Mouse (Mus musculus): Measurements from ENCODE around the gene Gm11634.
"Not testable (repeated sequence)": the region's sequence is repeated elsewhere in the genome, so short reads cannot be mapped to it uniquely, and the experiment has no call there.

Gm11634 gene

DNA sequence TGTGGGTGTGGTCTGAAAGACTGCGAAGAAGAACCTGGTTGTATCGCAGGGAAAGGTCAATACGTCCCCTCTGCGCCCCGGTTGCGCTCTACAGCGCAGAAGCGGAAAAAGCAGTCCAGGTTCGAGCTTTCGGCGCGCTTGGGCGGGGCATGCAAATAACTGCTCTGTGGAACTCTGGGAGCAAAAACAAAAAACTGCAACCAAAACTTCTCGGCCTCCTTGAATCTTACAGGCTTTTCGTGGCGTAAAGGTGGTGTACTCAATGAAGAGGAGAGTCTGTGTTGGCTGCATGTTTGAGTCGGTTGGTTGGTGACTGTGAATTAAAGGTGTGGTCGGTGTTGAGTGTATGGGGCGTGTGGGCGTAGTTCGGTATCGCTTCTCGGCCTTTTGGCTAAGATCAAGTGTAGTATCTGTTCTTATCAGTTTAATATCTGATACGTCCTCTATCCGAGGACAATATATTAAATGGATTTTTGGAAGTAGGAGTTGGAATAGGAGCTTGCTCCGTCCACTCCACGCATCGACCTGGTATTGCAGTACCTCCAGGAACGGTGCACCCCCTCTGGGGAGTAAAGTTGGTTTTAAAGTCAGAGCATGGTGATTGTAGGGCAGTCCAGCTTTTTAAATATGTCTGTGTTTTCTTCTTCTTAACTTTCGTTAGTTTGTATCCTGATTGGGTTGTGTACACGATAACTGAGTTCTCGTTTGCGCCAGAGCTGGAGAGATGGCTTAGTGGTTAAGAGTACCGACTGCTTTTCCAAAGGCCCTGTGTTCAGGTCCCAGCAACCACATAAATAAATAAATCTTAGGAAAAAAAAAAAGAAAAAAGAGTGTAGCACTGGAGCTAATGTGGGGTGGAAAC lies 28.2 kb upstream of the Gm11634 start, which contains the start of gene Rdm1:
TSS of gene Rdm1 (plus strand) at position 201 of the 862 bp plus-strand sequence.
- ChIA-PET POLR2A (interaction anchor here (0.6 to 9.6 kb wide), 124 partner anchors 8 to 1487 kb away, joined by 3 to 328 read pairs (median 6); partner anchors contain the start of genes Dhx8 (in 4 of the 4), Arl4d (in 3 of the 4), Tmem106a (in 3 of the 4) and Brca1 (in 2 of the 4)), CTCF (interaction anchor here in 3 of 4 experiments (0.5 to 1.6 kb wide), 11 partner anchors 12 to 807 kb away, joined by 3 to 8 read pairs (median 3); partner anchors contain the start of gene Dhx8 (in 1 of the 3))

DNA sequence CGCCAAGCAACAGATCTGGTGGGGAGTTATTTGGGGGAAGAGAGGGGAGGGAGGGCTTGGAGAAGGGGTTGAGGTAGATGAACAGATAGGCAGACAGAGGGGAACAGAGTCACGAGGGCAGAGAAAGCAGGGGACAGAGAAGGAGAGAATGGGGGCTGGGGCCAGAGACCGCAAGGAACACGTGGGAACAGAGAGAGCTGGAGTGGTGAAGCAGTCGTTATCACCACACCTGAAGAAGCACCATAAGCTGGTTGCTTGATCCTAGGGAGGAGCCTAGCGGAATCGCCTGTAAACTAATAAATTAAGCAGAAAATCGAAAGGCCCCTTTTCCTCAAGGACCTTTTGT lies 27.6 kb upstream of the Gm11634 start:
- ChIA-PET CTCF (interaction anchor here in 1 of 4 experiments (1.6 kb wide), 1 partner anchor 13 kb away, joined by 5 read pairs; no protein-coding TSS in a partner anchor), POLR2A (interaction anchor here (0.5 to 9.6 kb wide), 68 partner anchors 8 to 646 kb away, joined by 3 to 328 read pairs (median 14); partner anchors contain the start of genes Dhx8 (in 3 of the 4), Arl4d (in 2 of the 4), Brca1 (in 2 of the 4) and Nbr1 (in 2 of the 4))

- CTCF ChIA-PET, result interaction anchor here in 1 of 4 experiments (0.7 kb wide), 1 partner anchor 689 kb away, joined by 3 read pairs; no protein-coding TSS in a partner anchor
- POLR2A ChIA-PET, result interaction anchor here in 2 of 4 experiments (0.6 to 8.6 kb wide), 7 partner anchors 7 to 1273 kb away, joined by 3 to 145 read pairs (median 4); partner anchors contain the start of gene Rdm1 (in 1 of the 2)
Measured at GRCm38 (mm10) chr11:101620022-101620655, 21.1 kb upstream of the Gm11634 start.

DNA sequence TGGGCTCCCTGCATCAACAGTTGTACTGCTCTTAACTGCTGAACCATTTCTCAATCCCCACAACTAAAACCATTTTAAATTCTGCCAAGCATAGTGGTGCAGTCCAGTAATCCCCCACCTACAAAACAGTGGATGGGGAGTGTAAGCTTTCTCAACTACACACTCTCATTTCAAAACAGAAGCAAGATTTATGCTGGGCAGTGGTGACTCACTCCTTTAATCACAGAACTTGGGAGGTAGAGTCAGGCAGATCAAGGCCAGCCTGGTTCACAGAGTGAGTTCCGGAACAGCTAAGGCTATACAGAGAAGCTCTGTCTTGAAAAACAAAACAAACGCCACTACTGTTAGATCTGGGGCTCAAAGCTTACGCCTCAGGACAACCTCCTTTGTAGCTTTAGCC lies 19.5 kb upstream of the Gm11634 start:
- CTCF ChIA-PET, result interaction anchor here in 2 of 4 experiments (0.9 to 1.1 kb wide), 2 partner anchors 42 to 114 kb away, joined by 3 read pairs; partner anchors contain the start of gene Dhx8 (in 1 of the 2)
- POLR2A ChIA-PET, result interaction anchor here (0.9 to 2.7 kb wide), 29 partner anchors 8 to 114 kb away, joined by 3 to 47 read pairs (median 5); partner anchors contain the start of genes Rdm1 (in 4 of the 4), Dhx8 (in 1 of the 4) and Gm11634 (in 1 of the 4)

GRCm38 (mm10) chr11:101617849-101618248 lies 18.8 kb upstream of the Gm11634 start:
- CTCF ChIA-PET, result interaction anchor here in 3 of 4 experiments (0.6 to 1.1 kb wide), 4 partner anchors 42 to 115 kb away, joined by 3 read pairs; partner anchors contain the start of gene Dhx8 (in 2 of the 3)
- POLR2A ChIA-PET, result interaction anchor here (0.6 to 2.7 kb wide), 29 partner anchors 9 to 176 kb away, joined by 3 to 47 read pairs (median 5); partner anchors contain the start of genes Rdm1 (in 4 of the 4), Dhx8 (in 1 of the 4), Gm11634 (in 1 of the 4) and Rpl27 (in 1 of the 4)

DNA sequence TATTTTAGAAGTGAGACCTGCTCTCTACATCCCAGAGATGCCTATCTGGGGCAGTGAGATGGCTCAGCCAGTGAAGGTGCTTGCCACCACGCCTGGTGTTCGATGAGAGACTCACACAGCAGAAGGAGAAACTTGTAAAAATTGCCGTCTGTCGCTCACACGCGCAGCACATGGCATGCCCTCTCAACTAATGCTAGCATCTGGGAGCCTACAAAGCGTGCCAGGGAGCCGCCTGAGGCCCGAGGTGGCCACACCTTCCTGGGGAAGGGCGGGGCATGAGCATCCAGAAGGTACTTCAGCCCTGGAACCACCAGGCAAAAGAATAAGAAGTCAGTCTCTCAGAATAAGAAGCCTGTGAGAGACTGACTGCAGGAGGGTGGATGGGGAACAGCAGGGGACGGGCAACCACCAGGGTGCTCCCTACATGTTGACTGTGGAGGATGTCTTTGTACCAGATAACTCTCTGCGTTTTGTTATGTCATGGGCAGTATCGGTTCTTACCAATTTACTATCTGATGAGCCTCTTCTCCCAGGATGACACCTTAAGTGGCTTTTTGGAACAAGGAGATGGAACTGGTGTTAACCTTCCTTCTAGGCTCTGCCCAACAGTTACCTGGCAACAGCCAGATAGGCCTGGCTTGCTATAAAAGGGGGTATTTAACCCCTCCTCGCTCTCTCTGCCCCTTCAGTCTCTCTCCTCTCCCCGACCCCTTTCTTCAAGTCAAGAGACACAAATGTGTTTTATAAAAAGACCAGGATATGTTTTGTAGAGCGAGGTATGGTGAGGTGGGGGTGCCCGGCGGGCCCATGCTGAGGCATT lies 18.1 kb upstream of the Gm11634 start:
- ChIA-PET CTCF (interaction anchor here in 1 of 4 experiments (0.9 kb wide), 1 partner anchor 115 kb away, joined by 3 read pairs; the partner anchor contains the start of gene Dhx8), POLR2A (interaction anchor here (0.9 to 6.7 kb wide), 28 partner anchors 9 to 116 kb away, joined by 3 to 85 read pairs (median 6); partner anchors contain the start of genes Rdm1 (in 4 of the 4) and Dhx8 (in 1 of the 4))

GRCm38 (mm10) chr11:101616104-101616503 lies 17.0 kb upstream of the Gm11634 start:
- ChIA-PET POLR2A (interaction anchor here (0.6 to 6.7 kb wide), 25 partner anchors 8 to 190 kb away, joined by 3 to 85 read pairs (median 5); partner anchors contain the start of genes Rdm1 (in 2 of the 4) and Rpl27 (in 1 of the 4)), CTCF (interaction anchor here in 2 of 4 experiments (0.6 to 1.2 kb wide), 2 partner anchors 12 to 789 kb away, joined by 3 read pairs; no protein-coding TSS in a partner anchor)

DNA sequence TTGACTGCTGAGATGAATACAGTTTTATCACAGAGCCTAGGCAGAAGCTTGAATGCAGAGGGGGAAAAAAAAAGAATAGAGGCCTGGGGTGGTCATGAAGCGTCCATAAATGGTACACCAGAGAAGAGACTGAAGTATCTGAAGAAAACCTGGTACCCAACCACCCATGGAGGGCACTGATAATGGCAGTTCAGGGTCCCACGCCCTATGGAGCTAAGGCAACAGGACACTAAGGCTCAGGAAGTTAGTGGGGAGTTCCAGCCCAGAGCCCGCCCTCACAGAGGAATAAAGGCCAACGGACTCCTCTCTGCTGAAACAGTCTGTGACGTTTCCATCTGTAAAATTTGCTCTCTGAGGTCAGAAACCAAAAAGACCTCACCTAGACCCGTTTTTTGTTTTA lies 16.3 kb upstream of the Gm11634 start:
- ChIA-PET CTCF (interaction anchor here in 1 of 4 experiments (1.2 kb wide), 1 partner anchor 12 kb away, joined by 3 read pairs; no protein-coding TSS in a partner anchor), POLR2A (interaction anchor here (0.8 to 6.7 kb wide), 20 partner anchors 7 to 173 kb away, joined by 3 to 85 read pairs (median 6); partner anchors contain the start of genes Rdm1 (in 2 of the 4) and Rpl27 (in 1 of the 4))

- POLR2A ChIA-PET, result interaction anchor here (0.9 to 6.7 kb wide), 28 partner anchors 8 to 172 kb away, joined by 3 to 85 read pairs (median 6); partner anchors contain the start of genes Rdm1 (in 4 of the 4), Nbr1 (in 2 of the 4), Brca1 (in 1 of the 4) and Rnd2 (in 1 of the 4)
- CTCF ChIA-PET, result no interaction called here
Measured at GRCm38 (mm10) chr11:101614116-101614515, 15.1 kb upstream of the Gm11634 start.

DNA sequence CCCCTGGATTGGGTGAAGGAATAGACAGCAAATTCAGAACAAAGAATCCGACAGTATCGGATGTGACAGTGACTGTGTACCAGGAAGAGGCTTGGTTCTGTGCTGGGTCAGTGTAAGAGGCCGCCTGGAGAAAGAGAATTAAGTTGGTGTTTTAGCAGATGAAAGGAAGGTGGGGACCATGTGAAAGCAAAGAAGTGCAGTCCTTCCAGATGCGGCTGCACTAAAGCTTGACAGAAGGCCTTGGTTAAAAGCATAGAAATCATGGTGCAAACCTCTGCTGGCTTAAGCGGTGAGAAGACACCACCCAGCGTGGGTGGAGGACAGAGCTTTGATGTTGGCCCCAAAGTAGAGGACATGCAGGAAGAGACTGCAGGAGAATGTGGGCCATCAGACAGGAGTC lies 14.5 kb upstream of the Gm11634 start:
- ChIA-PET CTCF (interaction anchor here in 1 of 4 experiments (0.9 to 1.0 kb wide), 2 partner anchors 8 to 37 kb away, joined by 4 to 5 read pairs; no protein-coding TSS in a partner anchor), POLR2A (interaction anchor here (0.6 to 6.7 kb wide), 49 partner anchors 9 to 1247 kb away, joined by 3 to 85 read pairs (median 5); partner anchors contain the start of genes Rdm1 (in 4 of the 4), Gm11634 (in 2 of the 4), Nbr1 (in 2 of the 4) and Rnd2 (in 2 of the 4))

GRCm38 (mm10) chr11:101610445-101610844 lies 11.4 kb upstream of the Gm11634 start:
- ChIA-PET POLR2A (interaction anchor here in 3 of 4 experiments (0.5 to 6.7 kb wide), 12 partner anchors 11 to 58 kb away, joined by 3 to 85 read pairs (median 4); partner anchors contain the start of gene Rdm1 (in 3 of the 3)), CTCF (no interaction called here)

DNA sequence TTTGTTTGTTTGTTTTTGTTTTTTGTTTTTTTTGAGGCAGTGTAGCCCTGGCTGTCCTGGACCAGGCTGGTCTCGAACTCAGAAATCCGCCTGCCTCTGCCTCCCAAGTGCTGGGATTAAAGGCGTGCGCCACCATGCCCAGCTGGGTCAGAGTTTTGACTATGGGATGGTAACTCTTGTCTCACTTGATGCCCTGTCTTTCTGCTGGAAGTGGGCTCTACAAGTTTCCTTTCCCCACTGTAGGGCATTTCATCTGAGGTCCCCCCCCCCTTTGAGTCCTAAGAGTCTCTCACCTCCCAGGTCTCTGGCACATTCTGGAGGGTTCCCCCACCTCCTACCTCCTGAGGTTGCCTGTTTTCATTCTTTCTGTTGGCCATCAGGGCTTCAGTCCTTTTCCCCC lies 8.1 kb upstream of the Gm11634 start:
- CTCF ChIA-PET, result not testable (repeated sequence)
- POLR2A ChIA-PET, result interaction anchor here in 3 of 4 experiments (0.7 to 2.0 kb wide), 5 partner anchors 19 to 1309 kb away, joined by 3 to 5 read pairs (median 4); partner anchors contain the start of gene Tmem106a (in 1 of the 3)

GRCm38 (mm10) chr11:101604531-101605453 lies 5.7 kb upstream of the Gm11634 start:
- CTCF ChIA-PET, result interaction anchor here in 3 of 4 experiments (0.6 to 1.8 kb wide), 5 partner anchors 14 to 38 kb away, joined by 3 to 7 read pairs (median 5); no protein-coding TSS in a partner anchor
- POLR2A ChIA-PET, result interaction anchor here (0.6 to 47.2 kb wide), 98 partner anchors 9 to 984 kb away, joined by 3 to 978 read pairs (median 5); partner anchors contain the start of genes Rdm1 (in 4 of the 4), Tmem106a (in 4 of the 4), Nbr1 (in 3 of the 4) and Arl4d (in 2 of the 4)

- ChIA-PET POLR2A (interaction anchor here (0.6 to 47.2 kb wide), 53 partner anchors 8 to 1128 kb away, joined by 3 to 978 read pairs (median 11); partner anchors contain the start of genes Rdm1 (in 4 of the 4), Tmem106a (in 4 of the 4), Nbr1 (in 3 of the 4) and Brca1 (in 2 of the 4)), CTCF (interaction anchor here in 2 of 4 experiments (0.6 to 1.8 kb wide), 2 partner anchors 14 to 24 kb away, joined by 3 to 5 read pairs; no protein-coding TSS in a partner anchor)
Measured at GRCm38 (mm10) chr11:101604116-101604515, 5.1 kb upstream of the Gm11634 start.

DNA sequence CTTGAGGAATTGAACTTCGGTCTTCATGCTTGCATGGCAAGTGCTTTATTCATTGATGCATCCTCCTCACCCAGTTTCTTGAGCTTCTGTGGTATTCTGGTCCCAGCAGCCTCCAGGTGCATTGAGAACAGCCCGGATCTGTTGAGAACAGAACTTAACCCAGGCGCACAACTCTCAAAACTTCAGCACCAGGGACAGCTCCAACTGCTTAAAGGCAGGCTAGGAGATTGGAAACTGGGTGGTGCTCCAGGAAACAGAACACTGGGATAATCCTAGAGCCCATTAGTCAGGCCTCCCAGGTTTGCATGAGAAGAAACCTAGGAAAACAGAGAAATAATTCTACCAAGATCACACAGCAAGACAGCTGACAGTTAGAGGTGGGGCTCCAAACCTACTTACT lies 3.4 kb upstream of the Gm11634 start:
- CTCF ChIA-PET, result interaction anchor here in 2 of 4 experiments (0.6 to 1.4 kb wide), 3 partner anchors 12 to 56 kb away, joined by 3 to 4 read pairs (median 3); partner anchors contain the start of gene Tmem106a (in 1 of the 2)
- POLR2A ChIA-PET, result interaction anchor here (0.7 to 47.2 kb wide), 37 partner anchors 9 to 207 kb away, joined by 3 to 978 read pairs (median 5); partner anchors contain the start of genes Rdm1 (in 3 of the 4), Tmem106a (in 3 of the 4), Brca1 (in 1 of the 4) and Dhx8 (in 1 of the 4)
